Mouse (Mus musculus) C3H10T1/2 (cell line): ENCODE measurements around the gene Rasgrp4. TPM values are rescaled to one million over a fixed set of nuclear protein-coding genes. Genes with fewer than 3 reads are reported as not detected.

Experiments
- polyA plus RNA-seq, 2 experiments: library from polyadenylated mRNA; unstranded; fragments of >200 nt; fragmentation: generic; extraction: Trizol; gene quantifications; one replicate each; pipeline ENCODE4 v1.2.1; 2012; ENCODE audit warnings: missing spikeins in 2 of 2

Rasgrp4 gene
- polyA plus RNA-seq, result under 1 TPM in 1 of 2 experiments, not detected in 1; 0.02 TPM

DNA sequence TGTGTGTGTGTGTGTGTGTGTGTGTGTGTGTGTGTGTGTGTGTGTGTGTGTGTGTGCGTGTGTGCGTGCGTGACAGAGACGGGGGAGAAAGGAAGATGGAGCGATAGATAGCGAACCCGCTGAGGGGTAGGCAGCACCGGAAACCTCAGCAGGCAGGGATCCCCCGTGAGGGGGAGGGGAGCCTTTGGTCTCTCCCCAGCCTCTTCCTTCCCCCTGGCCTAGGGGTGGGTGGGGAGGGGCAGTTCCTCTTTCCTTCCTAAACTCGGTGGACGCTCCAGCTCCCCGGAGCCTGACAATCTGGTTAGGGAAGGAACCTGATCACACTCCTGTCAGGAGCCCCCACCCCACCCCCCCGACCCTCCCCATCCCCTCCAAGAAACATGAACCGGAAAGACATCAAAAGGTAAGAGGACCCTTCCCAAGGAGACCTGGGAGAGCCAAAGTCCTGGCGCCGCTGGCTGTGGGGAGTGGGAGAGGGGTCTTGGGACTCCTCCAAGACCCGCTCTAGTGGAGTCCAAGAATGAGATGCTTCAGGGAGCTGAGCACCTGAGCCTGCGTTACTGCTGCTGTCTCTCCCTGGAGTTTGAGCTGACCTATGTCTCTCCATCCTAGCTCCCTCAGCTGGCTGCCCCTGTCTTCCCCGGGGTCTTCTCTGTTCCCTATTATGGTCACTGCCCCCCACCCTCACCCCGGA, at the start of gene Rasgrp4:
Gene Rasgrp4, plus strand, starts transcription at position 159 of the 694 bp plus-strand sequence.

GRCm38 (mm10) chr7:29124970-29125369, 9.7 kb upstream of the Rasgrp4 start, which contains the start of gene Ryr1:
Ryr1 (minus strand) TSS chr7:29125179.

DNA sequence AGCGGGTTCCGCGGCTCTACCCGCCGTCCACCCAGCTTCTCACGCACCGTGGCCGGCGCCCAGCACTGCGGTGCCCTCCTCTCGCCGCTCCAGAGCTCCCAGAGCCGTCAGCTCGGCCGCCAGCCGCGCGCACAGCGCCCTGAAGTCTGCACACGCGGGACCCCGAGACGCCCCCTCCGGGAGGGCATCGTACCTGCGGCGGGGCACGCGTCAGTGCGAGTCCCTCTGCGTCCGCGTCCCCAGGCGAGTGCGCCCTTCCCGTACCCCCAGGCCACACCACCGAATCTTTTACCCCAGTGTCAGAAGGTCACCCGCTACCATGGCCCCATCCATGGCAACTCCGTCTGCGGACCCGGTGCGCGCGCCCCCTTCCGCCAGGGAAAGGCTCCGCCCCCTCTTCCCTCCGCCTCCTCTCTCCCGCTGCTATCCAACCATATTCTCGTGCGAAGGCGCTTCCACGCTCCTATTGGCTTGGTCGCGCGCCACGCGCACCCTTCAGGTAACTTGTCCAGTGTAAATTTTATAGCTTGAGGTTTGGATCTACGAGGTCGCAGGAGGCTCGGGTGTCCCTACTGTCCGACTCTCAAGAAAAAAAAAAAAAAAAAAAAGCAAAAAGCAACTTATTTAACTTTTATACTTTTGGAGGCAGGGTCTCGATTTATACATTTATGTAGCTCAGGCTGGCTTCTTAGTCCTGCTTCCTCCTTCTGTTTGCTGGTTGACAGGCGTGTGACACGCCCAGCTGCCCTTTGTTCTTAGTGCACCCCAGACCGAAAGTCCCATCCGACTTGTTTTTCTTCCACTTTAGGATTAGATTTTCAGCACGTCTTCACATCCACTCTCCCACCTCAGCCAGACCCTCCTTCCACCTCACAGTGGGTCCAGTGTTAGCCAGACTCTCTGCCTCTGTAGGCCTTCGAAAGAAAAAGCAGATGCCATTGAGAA, 21.5 kb downstream of the Rasgrp4 start, which contains the start of gene Fam98c:
Gene Fam98c, minus strand, starts transcription at position 397 of the 945 bp plus-strand sequence.

DNA sequence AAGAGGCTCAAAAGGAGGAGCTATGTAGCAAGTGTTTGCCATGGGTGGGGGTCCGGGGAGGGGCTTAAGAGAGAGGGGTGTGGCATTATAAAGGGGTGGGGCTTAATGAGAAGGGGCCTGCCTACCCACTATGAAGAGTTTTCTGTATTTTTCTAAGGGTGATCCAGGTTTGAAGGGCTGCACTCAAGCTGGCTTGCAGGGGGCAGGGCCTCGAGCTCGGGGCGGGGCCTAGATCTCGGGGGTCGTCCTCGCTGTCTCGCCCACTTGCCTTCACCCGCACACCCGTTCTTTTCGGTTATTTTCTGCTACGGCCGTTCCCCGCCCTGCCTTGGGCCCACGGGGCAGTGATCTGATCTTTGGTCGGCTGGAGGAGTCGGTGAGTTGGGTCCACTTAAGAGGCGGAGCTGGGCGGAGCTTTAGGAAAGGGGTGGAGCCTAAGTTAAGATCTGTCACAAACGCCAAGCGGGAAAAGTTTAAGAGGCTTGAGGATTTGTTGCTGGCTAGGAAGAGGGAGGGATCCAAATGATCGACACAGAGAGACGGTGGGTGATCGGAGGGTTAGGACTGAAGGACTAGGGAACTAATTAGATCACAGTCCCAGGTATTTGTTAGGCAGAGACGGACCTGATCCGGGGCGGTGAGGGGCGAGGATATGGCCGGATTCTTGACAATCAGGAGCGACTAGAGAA, 35.6 kb downstream of the Rasgrp4 start, which contains the start of the genes Ggn and Spred3:
Gene Ggn, plus strand, starts transcription at position 145 of the 689 bp plus-strand sequence.
Gene Spred3, minus strand, starts transcription at position 346 of the 689 bp plus-strand sequence.

GRCm38 (mm10) chr7:29180077-29180853, 45.6 kb downstream of the Rasgrp4 start, which contains the start of gene Psmd8:
Psmd8 (minus strand) TSS chr7:29180701.

Other genes starting within 250 kb of the Rasgrp4 start
- gene Actn4, start 172.5 kb upstream of the Rasgrp4 start, polyA plus RNA-seq, result 100 to 1,000 TPM; 187 to 244 TPM
- 100 to 1,000 TPM; 425 to 605 TPM for gene Eif3k, start 153.0 kb upstream of the Rasgrp4 start, polyA plus RNA-seq
- under 1 TPM; 0.34 to 0.71 TPM for gene Map4k1, start 152.8 kb upstream of the Rasgrp4 start, polyA plus RNA-seq
- gene Ryr1, start 9.7 kb upstream of the Rasgrp4 start, polyA plus RNA-seq, result under 1 TPM; 0.02 to 0.04 TPM
- gene Fam98c, start 21.4 kb downstream of the Rasgrp4 start, polyA plus RNA-seq, result 1 to 10 TPM; 2.5 to 4.0 TPM
- gene Ggn, start 35.4 kb downstream of the Rasgrp4 start, polyA plus RNA-seq, result 1 to 10 TPM; 1.1 to 4.8 TPM
- 1 to 10 TPM; 1.5 to 3.9 TPM for gene Spred3, start 35.6 kb downstream of the Rasgrp4 start, polyA plus RNA-seq
- gene Psmd8, start 45.9 kb downstream of the Rasgrp4 start, polyA plus RNA-seq, result 100 to 1,000 TPM; 164 to 202 TPM
- under 1 TPM in 1 of 2 experiments, not detected in 1; 0.01 TPM for gene Catsperg1, start 79.2 kb downstream of the Rasgrp4 start, polyA plus RNA-seq
- gene Kcnk6, start 97.7 kb downstream of the Rasgrp4 start, polyA plus RNA-seq, result not detected
- gene Yif1b, start 103.5 kb downstream of the Rasgrp4 start, polyA plus RNA-seq, result 100 to 1,000 TPM; 172 to 219 TPM
- gene 2200002D01Rik, start 113.6 kb downstream of the Rasgrp4 start, polyA plus RNA-seq, result 10 to 100 TPM in 1 of 2 experiments, under 1 TPM in 1; 0.52 to 22.2 TPM
- under 1 TPM in 1 of 2 experiments, not detected in 1; 0.01 TPM for gene Spint2, start 147.1 kb downstream of the Rasgrp4 start, polyA plus RNA-seq
- under 1 TPM; 0.06 to 0.32 TPM for gene Ppp1r14a, start 154.5 kb downstream of the Rasgrp4 start, polyA plus RNA-seq
- 1 to 10 TPM; 3.7 to 3.9 TPM for gene Dpf1, start 169.1 kb downstream of the Rasgrp4 start, polyA plus RNA-seq